Mouse (Mus musculus) G1E (cell line): ENCODE results near the gene Apobec3.

Source experiments
- CTCF ChIP-seq: IDR thresholded peaks from 2 replicates; pipeline ENCODE4 v1.5.1; 2012; ENCODE audit warnings: low read depth, low read length, inconsistent platforms, mixed read lengths
- GATA1 ChIP-seq: IDR thresholded peaks from 2 replicates; pipeline ENCODE4 v1.6.1; 2012; ENCODE audit warnings: borderline replicate concordance, low read length, inconsistent platforms, mixed read lengths
- TAL1 ChIP-seq: conservative IDR thresholded peaks from 2 replicates; pipeline ENCODE4 v1.6.1; 2012; ENCODE audit warnings: low read depth, low read length, inconsistent platforms, mixed read lengths

DNA sequence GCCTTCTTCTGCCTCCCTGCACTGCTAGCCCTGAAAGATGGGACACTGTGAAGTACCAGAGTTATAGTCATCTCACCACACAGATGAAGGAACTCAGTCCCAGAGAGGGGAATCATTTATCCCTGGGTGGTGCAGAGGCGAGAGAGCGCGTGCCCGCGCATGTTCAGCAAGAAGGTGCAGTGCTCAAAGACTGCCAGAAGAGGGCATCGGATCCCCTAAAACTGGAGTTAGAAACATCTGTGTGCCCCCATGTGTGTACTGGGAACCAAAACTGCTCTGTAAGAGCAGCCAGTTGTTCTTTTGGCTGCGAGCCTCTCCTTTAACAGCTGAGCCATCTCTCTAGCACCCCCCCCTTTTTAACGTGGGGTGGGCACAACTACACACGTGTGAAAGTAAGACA lies 55.3 kb downstream of the Apobec3 start:
- TF ChIP-seq CTCF (0 out of 2 replicates have a peak, but pooled peaks have one; percentile 11), GATA1 (no peak), TAL1 (no peak)
